Mouse (Mus musculus) right cerebral cortex, postnatal 25 days (tissue): Measurements from ENCODE around the gene Panx3.
A peak's percentile ranks its signal among the peaks of the same experiment; 100 is the strongest.

Experiments used
- DNase-seq: peaks from one replicate; pipeline ENCODE4 v3.0.0; 2022

The Panx3 gene

GRCm38 (mm10) chr9:37629941-37630340 lies 39.1 kb downstream of the Panx3 start:
- DNase-seq: no peak

GRCm38 (mm10) chr9:37628581-37628980 lies 40.5 kb downstream of the Panx3 start:
- no peak for DNase-seq

- no peak for DNase-seq
These were observed 41.8 kb downstream of the Panx3 start for GRCm38 (mm10) chr9:37627263-37627662.

- DNase-seq: peak; percentile 39
These were observed 42.9 kb downstream of the Panx3 start for GRCm38 (mm10) chr9:37626103-37626567.

- DNase-seq: peak; percentile 81
These were observed 43.4 kb downstream of the Panx3 start for GRCm38 (mm10) chr9:37625641-37626040.

GRCm38 (mm10) chr9:37625129-37625528 lies 43.9 kb downstream of the Panx3 start:
- DNase-seq: no peak

GRCm38 (mm10) chr9:37624502-37624901 lies 44.5 kb downstream of the Panx3 start:
- no peak for DNase-seq

GRCm38 (mm10) chr9:37623981-37624380 lies 45.1 kb downstream of the Panx3 start:
- no peak for DNase-seq

GRCm38 (mm10) chr9:37621290-37621689 lies 47.7 kb downstream of the Panx3 start:
- DNase-seq: peak; percentile 63

GRCm38 (mm10) chr9:37616770-37617169 lies 52.3 kb downstream of the Panx3 start:
- DNase-seq: no peak

- no peak for DNase-seq
These were observed 53.8 kb downstream of the Panx3 start for GRCm38 (mm10) chr9:37615220-37615619.

GRCm38 (mm10) chr9:37614316-37614715 lies 54.7 kb downstream of the Panx3 start:
- DNase-seq: no peak

- no peak for DNase-seq
These were observed 55.1 kb downstream of the Panx3 start for GRCm38 (mm10) chr9:37613911-37614280.

- DNase-seq: peak; percentile 84
These were observed 55.7 kb downstream of the Panx3 start, which contains the start of gene Spa17 for GRCm38 (mm10) chr9:37613182-37613910. Spa17 (minus strand) TSS chr9:37613722.
